Mouse (Mus musculus) hindlimb bud, embryonic 11.5 days (tissue): ENCODE results near the gene R3hdm4.

Source experiments
- DNase-seq: peaks from one replicate; pipeline ENCODE4 v3.0.0-alpha.2; 2012; ENCODE audit warnings: low read depth, low spot score; ENCODE audit errors: extremely low spot score

Gene R3hdm4

GRCm38 (mm10) chr10:79943471-79943901, 22.5 kb upstream of the R3hdm4 start:
- DNase-seq, result no peak

- DNase-seq, result no peak
These were observed 22.0 kb upstream of the R3hdm4 start for GRCm38 (mm10) chr10:79942988-79943387.

- DNase-seq, result no peak
These were observed 19.7 kb upstream of the R3hdm4 start for GRCm38 (mm10) chr10:79940749-79941148.

DNA sequence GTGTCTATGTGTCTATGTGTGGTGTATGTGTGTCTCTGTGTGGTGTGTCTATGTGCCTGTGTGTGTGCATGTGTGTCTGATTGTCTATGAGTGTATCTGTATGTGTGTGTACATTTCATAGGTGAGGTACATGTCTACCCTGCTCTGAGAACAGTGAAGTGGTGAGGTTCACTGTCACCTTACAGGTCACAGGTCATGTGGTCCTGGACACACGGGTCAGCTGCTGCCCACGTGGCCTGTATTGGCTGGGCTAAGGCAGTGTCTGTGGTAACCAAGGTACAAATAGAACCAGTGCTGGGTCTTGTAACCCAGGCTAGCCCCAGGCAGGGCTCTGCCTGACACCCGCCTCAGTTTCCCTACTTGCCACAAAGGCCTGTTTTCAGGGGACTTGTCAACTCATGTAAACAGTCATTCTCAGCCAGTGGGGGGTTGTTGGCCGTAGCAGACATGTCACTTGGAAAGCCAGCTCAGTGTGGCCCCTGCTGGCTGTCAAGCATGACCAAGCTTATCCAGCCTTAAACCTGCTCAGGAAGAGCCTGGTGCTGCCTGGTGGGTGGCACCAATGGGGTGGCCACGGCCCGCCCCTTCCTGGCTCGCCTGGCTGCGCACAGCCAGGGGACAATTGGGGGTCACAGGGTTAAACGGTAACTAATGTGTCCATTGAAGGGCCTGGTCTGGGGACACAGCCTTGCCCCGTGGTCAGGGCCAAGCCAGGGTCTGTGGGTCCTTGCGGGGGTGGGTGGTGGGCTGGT, 16.9 kb upstream of the R3hdm4 start:
- no peak for DNase-seq

DNA sequence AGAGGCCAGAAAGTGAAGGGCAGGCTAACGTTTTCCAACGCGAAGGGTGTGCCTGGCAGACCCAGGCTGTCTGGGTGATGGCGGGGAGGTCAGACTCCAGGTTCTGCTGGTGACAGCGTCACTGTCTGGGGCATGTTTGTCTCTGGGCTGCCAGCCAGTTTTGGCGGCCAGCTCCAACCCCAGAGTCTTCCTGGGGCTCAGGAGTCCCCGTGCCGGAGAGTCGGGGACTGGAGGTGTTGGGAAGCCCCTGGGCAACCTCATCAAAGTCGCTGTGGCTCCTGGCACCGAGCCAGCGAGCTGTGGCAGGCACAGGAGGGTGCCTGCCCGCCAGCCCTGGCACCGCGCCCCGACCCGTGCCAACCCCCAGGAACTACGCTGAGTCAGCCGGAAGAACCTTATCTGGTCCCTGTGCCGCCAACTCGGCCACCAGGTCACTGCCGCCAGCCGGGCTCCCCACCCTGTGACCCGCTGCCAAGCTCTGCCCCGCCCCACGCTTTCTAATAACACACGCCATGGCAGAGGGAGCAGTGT, 16.0 kb upstream of the R3hdm4 start:
- no peak for DNase-seq

DNA sequence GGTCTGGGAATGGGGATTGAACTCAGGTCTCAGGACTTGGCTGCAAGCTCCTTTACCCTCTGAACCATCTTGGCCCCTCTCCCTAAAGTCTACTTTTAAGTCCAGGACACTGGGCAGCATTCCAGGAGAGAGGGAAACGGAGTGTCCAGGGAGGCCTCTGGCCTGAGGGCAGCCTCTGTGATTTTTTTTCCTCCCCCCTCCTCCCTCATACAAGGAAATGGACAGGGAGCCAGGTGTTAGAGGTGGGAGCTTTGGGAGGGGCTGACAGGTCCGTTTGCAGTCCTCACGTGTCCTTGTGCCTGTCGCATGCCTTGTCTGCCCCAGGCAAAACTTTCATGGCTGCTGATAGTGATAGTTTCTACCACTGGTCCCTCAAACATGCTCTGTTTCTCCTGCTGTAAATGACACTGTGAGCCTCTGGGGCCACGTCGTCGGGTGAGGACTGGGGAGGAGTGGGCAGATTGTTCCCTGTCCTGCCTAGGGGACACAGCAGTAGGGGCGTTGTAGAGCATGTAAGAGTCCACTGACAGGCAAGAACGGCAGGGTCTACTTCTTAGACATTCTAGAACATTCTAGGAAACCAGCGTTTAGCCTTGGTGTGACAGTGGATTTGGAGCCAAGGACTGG, 15.4 kb upstream of the R3hdm4 start:
- no peak for DNase-seq

DNA sequence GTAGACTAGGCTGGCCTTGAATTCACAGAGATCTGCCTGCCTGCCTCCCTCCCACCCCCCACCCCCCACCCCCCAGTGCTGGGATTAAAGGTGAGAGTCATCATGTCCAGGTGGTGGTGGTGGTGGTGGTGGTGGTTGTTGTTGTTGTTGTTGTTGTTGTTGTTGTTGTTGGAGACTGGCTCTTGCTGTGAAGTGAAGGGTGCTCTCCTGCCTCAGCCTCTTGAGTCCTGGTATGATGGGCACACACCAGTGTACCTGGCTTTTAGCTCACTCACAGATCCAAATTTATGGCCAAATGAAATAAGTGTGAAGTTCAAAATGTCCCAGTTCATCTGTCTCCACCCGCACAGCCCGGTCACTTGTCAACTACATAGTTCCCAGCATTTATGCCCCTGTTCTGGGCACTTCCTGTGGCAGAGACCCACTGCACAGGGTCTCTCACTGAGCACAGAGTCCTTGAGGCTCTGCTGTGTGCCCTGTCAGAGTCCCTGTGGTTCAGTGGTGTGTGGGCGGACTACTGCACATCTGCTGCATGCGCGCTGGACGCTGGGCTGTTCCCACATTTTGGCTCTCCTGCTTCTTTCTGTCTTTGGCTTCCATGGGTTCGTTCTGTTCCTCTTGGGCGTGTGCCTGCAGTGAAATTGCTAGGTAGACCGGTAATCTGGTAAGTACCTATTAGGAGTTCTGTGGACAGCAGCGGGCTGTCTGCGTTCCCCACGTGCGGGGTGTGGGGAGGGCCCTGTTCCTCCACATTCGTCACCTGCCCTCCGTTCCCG, 14.0 kb upstream of the R3hdm4 start:
- no peak for DNase-seq

DNA sequence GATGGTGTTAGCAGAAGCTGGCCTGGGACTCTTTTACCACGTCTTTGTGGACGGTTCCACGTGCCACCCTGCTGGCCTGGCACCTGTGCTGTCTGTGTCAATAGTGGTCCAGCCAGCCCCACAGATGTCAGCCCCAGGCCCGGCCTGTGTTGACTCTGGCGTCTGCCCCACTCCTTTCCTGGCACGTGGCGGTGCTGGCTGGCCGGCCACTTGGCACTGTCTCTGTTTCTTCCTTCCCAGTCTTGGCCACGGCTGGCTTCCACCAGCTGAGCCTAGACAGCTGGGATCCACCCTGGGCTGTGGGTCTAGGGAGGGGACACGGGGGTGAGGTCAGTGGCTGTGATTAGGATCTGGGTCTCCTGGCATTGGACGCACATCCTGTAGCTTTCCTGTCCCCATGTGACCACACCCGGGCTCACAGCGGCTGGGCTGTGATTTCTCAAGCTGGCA, 13.3 kb upstream of the R3hdm4 start:
- DNase-seq, result no peak

- no peak for DNase-seq
These were observed 12.9 kb upstream of the R3hdm4 start for GRCm38 (mm10) chr10:79933861-79934260.

DNA sequence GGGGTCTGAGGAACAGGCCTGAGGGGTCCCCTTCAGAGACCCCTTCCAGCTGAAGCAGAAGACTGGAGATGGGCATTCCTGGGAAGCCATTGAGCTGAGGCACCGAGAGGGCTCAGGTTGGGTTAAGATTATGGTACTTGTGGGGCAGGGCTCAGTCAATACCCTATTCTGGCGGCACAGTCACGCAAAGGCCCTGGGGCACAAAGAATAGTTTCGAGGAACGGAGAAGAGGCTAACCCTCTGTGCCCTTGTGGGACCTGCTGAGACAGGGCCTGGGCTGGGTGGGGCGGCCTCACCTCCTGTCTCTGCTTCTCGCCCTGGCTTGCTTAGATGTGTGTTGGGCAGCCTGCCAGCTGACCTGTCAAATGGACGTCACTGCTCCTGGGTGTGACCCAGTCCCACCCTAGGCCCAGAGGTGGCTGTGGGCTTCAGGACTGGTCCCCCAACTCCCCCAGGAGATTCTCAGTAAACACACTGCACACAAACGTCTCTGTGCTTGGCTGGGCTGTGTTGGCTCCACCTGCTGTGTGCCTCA, 12.2 kb upstream of the R3hdm4 start:
- no peak for DNase-seq

DNA sequence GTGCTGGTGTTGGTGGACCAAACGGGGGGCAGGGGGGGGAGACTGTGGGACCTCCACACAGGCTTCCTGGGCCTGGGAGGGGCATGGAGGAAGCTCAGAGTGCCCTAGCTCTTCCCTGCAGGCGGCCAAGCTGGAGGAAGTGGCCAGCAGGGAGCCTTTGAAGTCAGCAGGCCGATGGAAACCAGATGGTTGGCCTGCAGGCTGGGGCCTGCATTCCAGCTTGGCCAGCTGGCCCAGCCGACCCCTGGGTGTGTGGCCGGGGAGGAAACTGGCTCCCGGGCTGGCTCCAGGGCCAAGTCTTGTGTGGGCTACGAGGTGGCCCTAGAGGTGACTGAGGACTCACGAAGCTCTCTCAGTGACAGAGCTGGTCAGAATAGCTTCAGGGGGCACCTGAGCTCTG, 11.7 kb upstream of the R3hdm4 start:
- DNase-seq, result no peak

DNA sequence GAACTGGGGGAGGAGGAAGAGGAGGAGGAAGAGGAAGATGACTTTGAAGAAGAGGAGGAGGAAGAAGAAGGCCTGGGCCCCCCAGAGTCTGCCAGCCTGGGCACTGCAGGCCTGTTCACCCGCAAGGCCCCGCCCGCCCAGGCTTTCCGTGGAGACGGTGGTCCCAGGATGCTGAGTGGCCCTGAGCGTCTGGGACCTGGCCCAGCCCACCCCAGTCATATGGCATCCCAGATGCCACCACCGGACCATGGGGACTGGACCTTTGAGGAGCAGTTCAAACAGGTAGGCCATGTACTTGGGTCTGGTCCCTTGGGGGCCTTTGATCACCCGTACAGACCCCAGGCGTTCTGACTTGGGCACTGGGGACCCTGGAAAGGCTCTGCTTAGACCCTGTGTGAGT, 10.8 kb upstream of the R3hdm4 start:
- no peak for DNase-seq

- no peak for DNase-seq
These were observed 9.8 kb upstream of the R3hdm4 start for GRCm38 (mm10) chr10:79930826-79931186.

DNA sequence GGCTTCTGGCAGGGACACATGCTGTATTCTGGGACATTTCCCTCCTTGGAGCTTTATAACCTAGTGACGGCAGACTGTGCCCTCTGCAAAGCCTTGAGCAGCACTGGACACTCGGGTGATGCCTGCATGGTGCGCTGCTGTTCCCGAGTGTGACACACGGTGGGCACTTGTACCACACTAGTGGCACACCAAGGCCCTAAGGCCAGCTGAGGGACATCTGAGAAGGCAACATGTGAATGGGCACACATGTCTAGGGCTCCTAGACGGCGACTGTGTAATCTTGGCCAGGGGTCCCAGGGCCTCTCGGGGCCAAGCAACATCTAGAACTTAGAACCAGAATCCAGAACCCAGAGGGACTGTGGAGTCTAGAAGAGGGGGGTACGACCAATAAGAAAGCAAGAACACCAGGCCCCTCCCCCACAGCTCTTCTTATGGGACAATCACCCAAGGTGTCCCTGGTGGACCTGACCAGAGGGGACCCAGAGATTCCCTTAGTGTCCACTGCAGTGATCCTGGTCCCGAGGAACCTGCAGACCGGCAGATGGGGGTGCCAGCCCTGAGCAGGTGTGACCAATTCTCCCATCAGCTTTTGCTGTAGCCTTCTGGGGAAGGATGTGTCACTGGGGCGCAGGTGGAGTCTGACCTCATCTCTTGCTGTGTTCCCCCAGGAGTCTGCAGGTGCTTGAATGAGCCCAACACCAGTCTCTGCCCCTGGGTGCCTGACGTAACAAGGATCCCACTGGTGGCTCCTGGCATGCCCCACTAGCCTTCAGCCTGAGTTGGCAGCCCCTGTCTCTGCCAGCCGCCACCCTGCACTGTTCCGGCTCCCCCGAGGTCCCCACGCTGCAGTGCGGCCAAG, 9.2 kb upstream of the R3hdm4 start:
- no peak for DNase-seq

DNA sequence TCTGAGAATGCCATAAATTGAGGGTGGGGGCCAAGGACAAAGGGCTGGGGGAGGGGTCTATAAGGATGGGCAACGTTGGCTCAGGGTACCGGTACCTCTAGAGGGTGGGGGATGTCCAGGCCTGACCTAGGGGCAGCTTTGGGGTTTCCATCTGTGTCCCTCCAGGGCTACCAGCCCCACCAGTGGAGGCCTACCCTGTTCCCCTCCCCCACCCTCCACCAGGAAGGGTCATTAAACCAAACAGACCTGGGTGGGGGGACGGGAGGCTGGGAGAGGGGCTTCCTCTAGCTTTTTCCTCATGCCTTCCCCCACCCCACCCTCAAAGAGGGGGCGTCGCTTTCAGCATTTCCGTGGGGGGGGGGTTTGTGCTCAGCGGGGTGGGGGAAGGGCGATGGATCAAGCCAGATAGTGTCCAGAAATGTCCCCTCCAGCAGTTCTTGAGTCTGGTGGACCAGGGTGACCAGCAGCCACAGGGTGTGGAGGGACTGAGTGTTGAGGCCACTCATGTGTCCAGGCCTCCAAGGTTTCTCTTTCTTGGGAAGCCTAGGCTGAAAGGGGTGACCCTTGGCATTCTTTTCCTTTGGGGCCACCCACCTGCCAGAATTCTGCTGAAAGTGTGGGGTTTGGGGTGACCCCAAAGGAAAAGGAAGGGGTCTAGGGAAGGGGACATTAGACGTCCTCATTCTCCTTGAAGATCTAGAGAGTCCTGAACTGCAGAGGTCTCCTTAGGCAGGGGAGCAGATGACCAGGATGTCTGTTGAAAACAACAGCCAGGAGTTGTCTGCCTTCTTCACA, 8.1 kb upstream of the R3hdm4 start:
- DNase-seq, result no peak

DNA sequence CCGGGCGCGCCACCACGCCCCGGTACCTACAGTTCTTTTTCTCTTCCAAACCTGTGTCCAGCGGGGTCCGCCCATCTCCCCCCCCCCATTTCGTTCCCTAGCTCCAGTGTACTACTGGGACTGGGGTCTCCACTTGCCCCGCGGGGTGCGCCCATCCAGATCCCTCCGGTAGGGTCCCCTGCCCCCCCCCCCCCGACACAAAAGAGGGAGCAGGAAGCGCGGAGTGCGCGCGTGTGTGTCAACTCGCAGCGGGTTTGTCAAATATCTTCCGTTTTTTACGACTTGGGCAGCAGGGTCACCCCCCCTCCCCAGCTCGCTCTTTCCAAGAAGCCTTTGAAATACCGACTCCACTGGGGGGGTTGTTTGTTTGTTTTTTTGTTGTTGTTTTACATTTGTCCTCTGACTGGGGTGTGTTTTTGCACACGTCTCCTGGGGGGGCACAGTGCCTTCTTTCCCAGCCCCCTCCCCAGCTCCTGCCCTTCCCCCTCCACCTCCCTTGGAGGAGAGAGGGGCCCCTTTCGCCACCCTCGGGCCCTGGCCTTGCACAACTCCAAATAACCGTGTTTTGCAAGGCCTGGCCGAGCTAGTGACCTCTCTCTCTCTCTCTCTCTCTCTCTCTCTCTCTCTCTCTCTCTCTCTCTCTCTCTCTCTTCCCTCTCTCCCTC, 7.2 kb upstream of the R3hdm4 start:
- DNase-seq, result no peak

DNA sequence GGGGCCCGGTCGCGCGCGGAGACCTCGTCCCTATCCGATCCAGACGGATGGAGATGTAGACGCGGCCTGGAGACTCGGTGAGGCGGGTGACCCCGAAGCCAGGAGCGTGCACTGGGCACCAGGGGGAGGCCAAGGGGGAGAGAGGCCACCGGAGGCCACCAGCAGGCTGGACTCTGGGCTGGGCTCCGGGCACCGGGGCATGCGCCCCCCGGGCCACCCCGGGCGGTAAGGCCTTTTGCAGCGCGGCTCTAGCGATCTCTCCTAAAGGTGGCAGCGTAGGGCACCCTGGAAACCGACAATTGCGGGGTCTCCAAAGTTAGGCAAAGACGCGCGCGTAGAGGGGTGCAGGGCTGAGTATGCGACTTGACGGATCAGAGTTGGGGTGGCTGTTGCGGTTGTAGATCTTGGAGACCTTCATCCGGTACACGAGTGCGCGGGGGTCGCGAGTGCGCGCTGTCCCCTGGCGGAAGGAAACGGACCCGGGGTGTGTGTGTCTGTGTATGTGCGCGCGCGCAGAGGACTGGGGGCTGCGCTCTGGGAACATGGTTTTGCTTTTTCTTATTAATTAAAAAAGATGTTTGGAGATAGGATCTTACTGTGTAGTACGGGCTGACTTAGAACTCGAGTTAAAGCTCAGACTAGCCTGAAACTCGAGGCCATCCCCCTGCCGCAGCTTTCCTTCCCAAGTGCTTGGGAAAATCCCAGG, 6.5 kb upstream of the R3hdm4 start:
- no peak for DNase-seq

GRCm38 (mm10) chr10:79926491-79927323, 5.7 kb upstream of the R3hdm4 start, which contains the start of gene Arid3a:
Gene Arid3a, plus strand, starts transcription at chr10:79927043.
- peak; percentile 79 for DNase-seq
